Mouse (Mus musculus) limb, embryonic 11.5 days (tissue): ENCODE data around the gene Fmo4. TPM values are rescaled to one million over a fixed set of nuclear protein-coding genes. Genes with fewer than 3 reads are reported as not detected.

Experiments used
- polyA plus RNA-seq: library from polyadenylated mRNA; unstranded; fragments of >200 nt; fragmentation: Nextera tagmentation; extraction: Ambion mirVana; gene quantifications from 2 replicates; pipeline ENCODE4 v1.2.1, GENCODE M21; 2014

The Fmo4 gene
- polyA plus RNA-seq, 1 experiment from 2014 or later = not detected

Other genes starting within 250 kb of the Fmo4 start
- gene Vamp4, start 243.5 kb downstream of the Fmo4 start, polyA plus RNA-seq = 61.8 and 66.1 TPM in 2 replicates
- gene Myoc, start 174.8 kb downstream of the Fmo4 start, polyA plus RNA-seq = not detected in 2 replicates
- gene Myocos, start 155.8 kb downstream of the Fmo4 start, polyA plus RNA-seq = not detected in 2 replicates
- gene Prrc2c, start 73.4 kb downstream of the Fmo4 start, polyA plus RNA-seq = 168 and 186 TPM in 2 replicates
- gene Fmo1, start 52.6 kb upstream of the Fmo4 start, polyA plus RNA-seq = 2.8 and 3.1 TPM in 2 replicates
- 1.6 and 2.2 TPM in 2 replicates for gene Fmo2, start 84.8 kb upstream of the Fmo4 start, polyA plus RNA-seq
- gene Fmo6, start 123.5 kb upstream of the Fmo4 start, polyA plus RNA-seq = 0.10 TPM in 1 of 2 replicates, not detected in the other
- gene Fmo3, start 170.6 kb upstream of the Fmo4 start, polyA plus RNA-seq = not detected in 2 replicates